Mouse (Mus musculus): ENCODE results near the gene Tead1. TPM values are rescaled to one million over a fixed set of nuclear protein-coding genes. Genes with fewer than 3 reads are reported as not detected.

Tead1 gene
- polyA plus RNA-seq (2015; fragmentation: Nextera tagmentation; extraction: Ambion mirVana) = 0.98 and 1.7 TPM in 2 replicates

DNA sequence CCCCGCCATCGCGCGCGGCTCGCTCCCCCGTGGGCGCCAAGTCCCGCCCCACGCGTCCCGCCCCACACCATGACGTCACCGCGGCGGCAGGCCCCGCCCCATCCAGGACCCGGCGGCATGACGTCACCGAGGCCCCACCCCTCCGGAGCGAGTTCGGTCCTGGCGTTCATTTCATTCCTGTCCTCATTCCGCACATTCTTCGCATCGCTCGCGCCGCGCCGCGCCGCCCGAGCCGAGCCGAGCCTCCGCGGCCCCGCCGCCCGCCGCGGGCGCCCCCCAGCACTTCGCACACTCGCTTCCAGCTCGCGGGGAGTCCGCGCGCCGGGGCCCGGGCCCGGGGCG, at the start of gene Tead1:
Tead1 (plus strand) TSS at position 148 of the 342 bp plus-strand sequence.
- WGBS (ENCODE audit: insufficient replicate concordance) = under 1% methylated on average over 41 of the region's 57 CpGs
- Histone ChIP-seq H3K27me3 (peaks cover 80% of the 10 kb centered on the region), H3K4me2 (peak within 1 kb of the TSS; percentile 64), H3K27ac (peak within 1 kb of the TSS; percentile 39), H3K4me1 (replicated peaks) (no peaks in the 10 kb centered on the region), H3K9me3 (replicated peaks) (no peaks in the 10 kb centered on the region), H3K36me3 (no peaks in the 10 kb centered on the region), H3K4me3 (replicated peaks) (peak within 1 kb of the TSS; percentile 62), H3K9ac (peak within 1 kb of the TSS; percentile 67)
- DNase-seq (peak; percentile 48), ATAC-seq (ENCODE audit: low read depth) (peak; percentile 71)

DNA sequence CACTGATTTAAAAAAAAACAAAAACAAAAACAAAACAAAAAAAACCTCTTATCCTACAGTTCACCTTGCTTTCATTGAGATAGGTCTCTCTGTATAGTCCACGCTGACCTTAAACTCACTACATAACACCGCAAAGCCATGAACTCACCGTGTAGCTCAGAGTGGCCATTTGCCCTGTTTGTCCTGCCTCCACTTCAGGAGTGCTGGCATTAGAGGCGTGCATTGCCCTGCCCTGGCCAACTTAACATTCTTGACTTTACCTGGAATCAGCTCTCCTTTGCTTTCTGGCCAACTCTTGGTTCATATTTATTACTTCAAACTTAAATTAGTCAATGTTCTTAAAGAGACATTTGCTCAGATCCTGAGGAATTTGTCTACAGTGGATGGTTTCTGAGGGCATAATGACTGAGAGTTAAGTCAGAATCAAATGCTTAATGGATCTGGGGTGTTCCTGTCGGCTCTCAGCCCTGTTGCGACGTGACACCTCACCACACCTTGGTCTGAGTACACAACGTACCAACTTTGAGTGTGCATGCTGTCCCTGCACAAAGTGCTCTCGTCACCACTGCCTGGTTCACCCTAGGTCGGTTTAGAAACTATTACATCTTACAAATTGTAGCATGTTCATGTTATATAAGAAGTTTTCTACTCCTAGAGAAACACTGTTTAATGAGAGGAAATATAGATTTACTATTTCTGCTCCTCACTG, 44.5 kb upstream of the Tead1 start:
- H3K27ac ChIP-seq = no peak overlapping the region
- no peak for DNase-seq
- WGBS (ENCODE audit: insufficient replicate concordance) = 67% methylated on average over 10 of the region's 10 CpGs
- no peak for ATAC-seq (ENCODE audit: low read depth)
- no peaks in the 10 kb centered on the region for H3K36me3 ChIP-seq
- no peak overlapping the region for H3K4me3 ChIP-seq (replicated peaks)
- no peaks in the 10 kb centered on the region for H3K27me3 ChIP-seq
- no peaks in the 10 kb centered on the region for H3K9me3 ChIP-seq (replicated peaks)
- H3K9ac ChIP-seq = no peak overlapping the region
- no peaks in the 10 kb centered on the region for H3K4me1 ChIP-seq (replicated peaks)
- no peak overlapping the region for H3K4me2 ChIP-seq

DNA sequence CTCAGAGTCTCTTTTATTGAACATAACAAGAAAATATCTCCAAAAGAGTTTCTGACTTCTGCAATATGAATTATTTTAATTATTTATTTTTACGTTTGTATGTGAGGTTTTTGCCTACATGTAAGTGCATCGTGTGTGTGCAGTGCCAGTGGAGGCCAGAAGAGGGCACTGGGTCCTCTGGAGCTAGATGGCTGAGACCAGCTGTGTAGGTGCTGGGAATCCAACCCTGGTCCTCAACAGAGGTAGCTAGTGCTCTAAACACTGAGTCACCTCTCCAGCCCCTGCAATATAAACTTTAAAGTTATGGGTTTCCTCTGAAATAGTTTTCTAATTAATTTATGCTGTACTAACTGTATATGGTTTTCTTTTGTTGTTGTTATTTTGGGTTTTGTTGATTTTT, 43.2 kb upstream of the Tead1 start:
- no peak for ATAC-seq (ENCODE audit: low read depth)
- no peak overlapping the region for H3K9ac ChIP-seq
- H3K27ac ChIP-seq = no peak overlapping the region
- H3K27me3 ChIP-seq = no peaks in the 10 kb centered on the region
- DNase-seq = no peak
- H3K4me1 ChIP-seq (replicated peaks) = no peaks in the 10 kb centered on the region
- 75% methylated on average over 2 of the region's 2 CpGs for WGBS (ENCODE audit: insufficient replicate concordance)
- no peaks in the 10 kb centered on the region for H3K36me3 ChIP-seq
- H3K4me2 ChIP-seq = no peak overlapping the region
- H3K9me3 ChIP-seq (replicated peaks) = no peaks in the 10 kb centered on the region
- H3K4me3 ChIP-seq (replicated peaks) = no peak overlapping the region

DNA sequence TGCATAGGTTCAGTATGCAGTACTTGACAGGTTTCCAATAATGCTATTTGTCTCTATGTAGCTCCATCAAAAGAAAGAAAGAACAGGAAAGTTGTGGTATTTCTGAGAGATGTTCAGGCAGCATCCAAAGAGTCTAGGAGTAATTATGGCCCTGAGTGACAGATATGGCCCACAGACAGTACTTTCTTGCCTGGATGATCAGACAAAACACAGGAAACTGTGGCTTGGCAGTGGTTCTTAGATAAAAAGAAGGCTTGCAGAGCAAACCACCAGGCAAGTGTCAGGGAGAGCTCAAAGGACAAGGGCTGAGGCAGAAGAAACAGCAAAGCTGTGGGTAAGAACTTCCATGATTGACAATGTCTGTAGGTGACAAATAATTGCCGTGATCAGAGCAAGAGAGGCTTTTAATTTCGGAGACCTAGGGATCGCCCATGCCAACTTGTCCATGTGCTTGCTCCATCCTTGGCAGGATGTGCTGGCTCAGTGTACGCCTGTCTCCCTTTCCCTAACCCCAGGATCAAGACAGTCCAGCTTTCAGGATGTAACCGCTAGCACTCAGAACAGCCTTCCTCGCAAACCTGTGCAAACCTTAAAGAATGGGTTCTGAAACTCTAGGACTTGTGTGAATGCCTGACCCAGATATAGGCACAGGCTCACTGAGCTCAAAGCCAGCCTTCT, 35.1 kb upstream of the Tead1 start:
- ATAC-seq (ENCODE audit: low read depth) = no peak
- no peaks in the 10 kb centered on the region for H3K9me3 ChIP-seq (replicated peaks)
- H3K9ac ChIP-seq = no peak overlapping the region
- no peak overlapping the region for H3K4me3 ChIP-seq (replicated peaks)
- no peak overlapping the region for H3K27ac ChIP-seq
- no peaks in the 10 kb centered on the region for H3K36me3 ChIP-seq
- 39% methylated on average over 6 of the region's 6 CpGs for WGBS (ENCODE audit: insufficient replicate concordance)
- no peak overlapping the region for H3K4me2 ChIP-seq
- H3K27me3 ChIP-seq = no peaks in the 10 kb centered on the region
- no peak for DNase-seq
- H3K4me1 ChIP-seq (replicated peaks) = peaks cover 5% of the 10 kb centered on the region; the same call in 1 of the 2 replicates

DNA sequence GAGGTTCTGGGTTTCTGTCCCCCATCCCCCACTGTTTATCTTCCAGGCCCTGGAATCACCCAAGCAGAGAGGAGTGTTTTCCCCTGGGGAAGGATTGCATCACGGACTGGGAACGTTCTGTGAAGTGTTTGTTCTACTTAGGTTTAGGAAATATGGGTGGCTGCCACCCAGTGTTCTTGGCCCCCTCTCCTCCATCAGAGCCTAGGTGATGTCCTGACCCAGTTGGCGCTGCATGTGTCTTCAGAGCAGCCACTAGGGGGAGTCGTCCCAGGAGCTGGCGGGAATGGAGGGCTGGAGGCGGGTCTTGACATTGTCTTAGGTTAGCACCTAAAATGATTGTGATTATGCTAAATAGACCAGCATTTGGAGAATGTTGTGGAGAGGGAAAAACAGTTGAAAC, 34.4 kb upstream of the Tead1 start:
- Histone ChIP-seq H3K9ac (no peak overlapping the region), H3K4me3 (replicated peaks) (no peak overlapping the region), H3K4me1 (replicated peaks) (peaks cover 5% of the 10 kb centered on the region; the same call in 1 of the 2 replicates), H3K27me3 (no peaks in the 10 kb centered on the region), H3K9me3 (replicated peaks) (no peaks in the 10 kb centered on the region), H3K4me2 (no peak overlapping the region), H3K36me3 (no peaks in the 10 kb centered on the region), H3K27ac (no peak overlapping the region)
- WGBS (ENCODE audit: insufficient replicate concordance) = 67% methylated on average over 6 of the region's 6 CpGs
- DNase-seq = no peak
- ATAC-seq (ENCODE audit: low read depth) = no peak

DNA sequence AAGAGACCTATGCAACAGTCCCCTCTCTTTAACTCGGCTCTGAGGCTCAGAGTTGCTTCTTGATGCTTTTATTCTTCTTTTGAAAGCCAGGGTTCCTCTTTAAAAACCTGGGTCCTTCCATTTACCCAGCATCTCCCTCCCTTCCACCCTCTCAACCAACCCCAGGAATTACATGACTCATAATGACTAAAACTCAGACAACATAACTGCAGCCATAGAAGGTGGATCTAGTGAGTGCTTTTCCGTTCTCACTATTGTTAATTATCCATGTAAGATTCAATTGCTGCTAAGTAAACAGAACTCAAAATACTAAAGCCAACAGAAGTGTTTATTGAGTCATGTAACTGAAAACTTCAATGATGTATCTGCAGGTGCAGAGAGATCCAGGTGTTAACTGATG, 33.4 kb upstream of the Tead1 start:
- no peak for DNase-seq
- Histone ChIP-seq H3K36me3 (no peaks in the 10 kb centered on the region), H3K27me3 (no peaks in the 10 kb centered on the region), H3K4me1 (replicated peaks) (peaks cover 5% of the 10 kb centered on the region; the same call in 1 of the 2 replicates), H3K9ac (no peak overlapping the region), H3K4me2 (no peak overlapping the region), H3K9me3 (replicated peaks) (no peaks in the 10 kb centered on the region), H3K27ac (no peak overlapping the region), H3K4me3 (replicated peaks) (no peak overlapping the region)
- no peak for ATAC-seq (ENCODE audit: low read depth)
- 51% methylated on average over 2 of the region's 2 CpGs for WGBS (ENCODE audit: insufficient replicate concordance)

DNA sequence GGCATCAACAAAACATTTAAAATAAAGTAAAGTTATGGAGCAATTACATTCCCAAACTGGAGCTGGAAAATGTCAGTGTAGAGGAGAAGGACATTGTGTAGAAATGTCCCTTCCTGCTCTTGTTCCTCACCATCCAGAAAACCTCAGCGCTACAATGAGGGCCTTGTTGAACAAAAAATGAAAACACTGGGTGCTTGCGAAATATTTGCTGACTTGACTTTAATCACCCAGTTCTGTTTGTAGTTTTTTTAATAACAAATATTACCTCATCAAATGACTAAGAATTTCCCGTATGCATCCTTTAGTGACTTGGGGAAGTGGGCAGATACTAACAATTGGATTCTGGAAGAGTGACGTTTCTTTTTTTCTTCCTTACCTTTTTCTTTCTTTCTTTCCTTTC, 31.7 kb upstream of the Tead1 start:
- no peak overlapping the region for H3K27ac ChIP-seq
- no peaks in the 10 kb centered on the region for H3K27me3 ChIP-seq
- H3K4me1 ChIP-seq (replicated peaks) = peaks cover 5% of the 10 kb centered on the region; the same call in 1 of the 2 replicates
- no peaks in the 10 kb centered on the region for H3K36me3 ChIP-seq
- no peak overlapping the region for H3K4me2 ChIP-seq
- DNase-seq = no peak
- H3K9me3 ChIP-seq (replicated peaks) = no peaks in the 10 kb centered on the region
- no peak overlapping the region for H3K9ac ChIP-seq
- H3K4me3 ChIP-seq (replicated peaks) = no peak overlapping the region
- 81% methylated on average over 4 of the region's 4 CpGs for WGBS (ENCODE audit: insufficient replicate concordance)
- no peak for ATAC-seq (ENCODE audit: low read depth)

DNA sequence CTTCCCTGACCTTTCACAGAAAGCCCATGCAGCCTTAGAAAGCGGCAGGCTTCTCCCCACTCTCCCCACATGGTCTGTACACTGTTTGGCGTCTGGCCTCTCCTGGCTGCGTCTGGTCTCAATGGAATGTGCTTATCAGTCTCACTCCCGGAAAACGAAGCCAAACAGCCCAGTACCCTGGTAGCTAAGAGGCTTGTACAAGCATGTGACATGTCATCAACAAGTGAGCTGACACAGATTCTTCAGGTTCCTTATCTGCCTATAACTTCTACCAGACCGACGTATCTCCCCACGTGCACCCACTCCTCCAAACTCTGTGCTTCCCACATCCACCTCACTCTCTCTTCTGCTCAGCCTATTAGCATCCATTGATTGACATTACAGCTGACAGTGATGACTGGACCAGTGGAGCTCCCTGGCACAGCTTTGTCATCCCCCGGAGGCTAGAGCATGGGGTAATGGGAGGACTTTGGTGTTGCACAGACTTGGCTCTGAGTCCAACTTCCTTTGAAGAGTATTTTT, 22.9 kb upstream of the Tead1 start:
- ATAC-seq (ENCODE audit: low read depth) (no peak), DNase-seq (no peak)
- Histone ChIP-seq H3K27ac (no peak overlapping the region), H3K27me3 (no peaks in the 10 kb centered on the region), H3K4me1 (replicated peaks) (no peaks in the 10 kb centered on the region), H3K4me3 (replicated peaks) (no peak overlapping the region), H3K36me3 (no peaks in the 10 kb centered on the region), H3K4me2 (no peak overlapping the region), H3K9me3 (replicated peaks) (no peaks in the 10 kb centered on the region), H3K9ac (no peak overlapping the region)
- WGBS (ENCODE audit: insufficient replicate concordance) = 27% methylated on average over 9 of the region's 9 CpGs

DNA sequence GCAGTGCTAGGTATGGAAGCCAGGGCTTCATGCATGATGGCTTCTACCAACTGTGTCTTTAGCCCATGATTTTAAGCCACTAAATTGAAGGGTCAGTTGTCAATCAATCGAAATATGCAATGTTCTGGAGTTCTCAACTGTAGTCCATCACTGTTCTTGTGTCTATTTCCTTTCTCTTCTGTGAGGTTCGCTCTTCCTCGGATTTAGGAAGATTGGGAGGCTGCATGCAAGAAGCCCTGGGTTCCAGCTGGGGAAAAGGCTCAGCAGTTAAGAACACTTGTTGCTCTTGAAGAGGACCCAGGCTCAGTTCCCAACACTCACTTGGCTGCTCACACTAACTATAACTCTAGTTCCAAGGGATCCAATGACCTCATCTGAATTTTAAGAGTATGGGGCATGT, 20.2 kb upstream of the Tead1 start:
- no peak overlapping the region for H3K9ac ChIP-seq
- H3K9me3 ChIP-seq (replicated peaks) = no peaks in the 10 kb centered on the region
- DNase-seq = no peak
- H3K4me1 ChIP-seq (replicated peaks) = no peaks in the 10 kb centered on the region
- no peak overlapping the region for H3K27ac ChIP-seq
- H3K27me3 ChIP-seq = no peaks in the 10 kb centered on the region
- H3K4me3 ChIP-seq (replicated peaks) = no peak overlapping the region
- H3K36me3 ChIP-seq = no peaks in the 10 kb centered on the region
- H3K4me2 ChIP-seq = no peak overlapping the region
- ATAC-seq (ENCODE audit: low read depth) = no peak
- 55% methylated on average over 3 of the region's 3 CpGs for WGBS (ENCODE audit: insufficient replicate concordance)

DNA sequence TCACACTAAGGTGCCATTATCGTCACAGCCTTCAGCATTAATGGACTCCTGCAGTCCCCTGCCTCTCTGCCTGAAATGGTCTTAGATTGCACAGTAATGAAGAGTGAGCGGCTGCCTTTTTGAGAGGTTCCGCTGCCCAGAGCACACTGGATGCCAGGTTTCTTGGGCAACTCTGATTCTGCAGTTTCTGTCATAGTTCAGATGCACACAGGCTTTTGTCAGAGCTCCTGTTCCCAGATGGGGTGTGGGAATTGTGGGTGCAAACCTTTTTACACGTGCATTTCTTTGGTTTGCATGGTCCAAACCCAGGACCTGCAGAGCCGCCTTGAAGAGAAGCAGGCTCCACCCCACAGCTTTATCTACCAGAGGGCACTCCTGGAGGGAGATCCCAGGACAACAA, 19.3 kb upstream of the Tead1 start:
- Histone ChIP-seq H3K9me3 (replicated peaks) (no peaks in the 10 kb centered on the region), H3K36me3 (no peaks in the 10 kb centered on the region), H3K9ac (no peak overlapping the region), H3K27ac (no peak overlapping the region), H3K4me3 (replicated peaks) (no peak overlapping the region), H3K4me1 (replicated peaks) (no peaks in the 10 kb centered on the region), H3K27me3 (no peaks in the 10 kb centered on the region), H3K4me2 (no peak overlapping the region)
- DNase-seq (no peak), ATAC-seq (ENCODE audit: low read depth) (no peak)
- WGBS (ENCODE audit: insufficient replicate concordance) = 42% methylated on average over 5 of the region's 5 CpGs

DNA sequence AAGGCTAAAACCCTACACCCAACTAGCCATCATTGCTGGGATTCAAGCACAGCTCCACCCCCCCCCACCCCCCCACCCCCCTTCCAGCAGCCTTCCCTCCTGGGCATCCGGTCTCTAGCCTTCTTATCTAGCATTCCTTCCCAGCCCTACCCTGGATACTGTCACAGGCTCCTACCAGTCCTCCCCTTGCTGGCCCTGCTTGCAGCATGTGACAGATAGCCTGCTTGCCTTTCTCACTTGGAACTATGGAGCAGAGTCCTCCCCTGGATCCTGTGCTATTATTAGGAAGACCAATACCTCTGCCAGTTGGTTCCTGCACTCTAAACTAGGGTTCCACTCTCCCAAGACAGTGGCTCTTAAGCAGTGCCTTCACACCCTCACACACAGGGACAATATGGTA, 18.8 kb upstream of the Tead1 start:
- DNase-seq = no peak
- 0% methylated on average over 1 of the region's 1 CpGs for WGBS (ENCODE audit: insufficient replicate concordance)
- ATAC-seq (ENCODE audit: low read depth) = 0 out of 2 replicates have a peak, but pooled peaks have one; percentile 41
- Histone ChIP-seq H3K4me2 (no peak overlapping the region), H3K4me1 (replicated peaks) (no peaks in the 10 kb centered on the region), H3K27ac (no peak overlapping the region), H3K36me3 (no peaks in the 10 kb centered on the region), H3K9ac (no peak overlapping the region), H3K27me3 (no peaks in the 10 kb centered on the region), H3K9me3 (replicated peaks) (no peaks in the 10 kb centered on the region), H3K4me3 (replicated peaks) (no peak overlapping the region)

Measured in liver, embryonic 13.5 days (tissue).